Comparison of ENCODE assay signal across 12 mouse cellular contexts in the genomic region with DNA sequence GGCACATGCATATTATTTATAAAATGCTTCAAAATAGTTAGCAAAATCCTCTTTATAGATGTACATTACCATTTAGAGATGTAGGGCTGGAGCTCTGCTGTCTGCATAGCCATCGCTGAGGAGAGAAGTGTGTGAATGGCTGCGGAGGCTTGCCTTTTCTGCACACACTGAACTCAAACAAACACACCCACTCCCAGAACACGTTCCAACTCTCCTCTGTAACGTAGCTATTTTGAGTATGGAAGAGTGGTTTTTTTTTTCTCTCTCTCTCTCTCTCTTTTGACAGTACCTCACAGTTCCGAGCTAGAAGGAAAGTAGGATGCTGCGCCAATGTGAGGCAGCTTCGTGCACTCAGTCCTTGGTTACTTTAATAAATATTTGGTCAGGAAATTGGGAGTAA. TPM values are rescaled to one million over a fixed set of nuclear protein-coding genes. Genes with fewer than 3 reads are reported as not detected.
DNase-seq lines count a peak whose midpoint lies in the region; ATAC-seq lines count a peak whose summit lies in the region.
"Had no signal": no experiment of that assay in that cellular context is flagged by ENCODE, and none has a peak within 500 bp of the region (broad histone marks: within the 10 kb centered on the region; RNA-seq: fewer than 3 reads in every experiment).

Gene Rtl3, minus strand, starts transcription at position 236 of the 400 bp plus-strand sequence.

- no peaks in the 10 kb centered on the region for H3K27me3 ChIP-seq in liver, embryonic 16.5 days (ENCODE audit: control insufficient read depth, insufficient read depth, low read depth, low read length)
- H3K27me3 ChIP-seq in liver, embryonic 11.5 days (replicated peaks; ENCODE audit: control insufficient read depth, insufficient read depth, low read length), result no peaks in the 10 kb centered on the region
- H3K27me3 ChIP-seq in intestine, embryonic 15.5 days (replicated peaks), result no peaks in the 10 kb centered on the region
- no peaks in the 10 kb centered on the region for H3K27me3 ChIP-seq in limb, embryonic 15.5 days
- H3K27me3 ChIP-seq: forebrain, embryonic 15.5 days; hindbrain, embryonic 15.5 days had no signal

- WGBS in liver, embryonic 16.5 days (ENCODE audit: insufficient replicate concordance), result 52% methylated on average over 7 of the region's 7 CpGs
- WGBS in liver, embryonic 11.5 days, result 76% methylated on average over 7 of the region's 7 CpGs
- WGBS in intestine, embryonic 15.5 days, result 42% methylated on average over 7 of the region's 7 CpGs
- 36% methylated on average over 7 of the region's 7 CpGs for WGBS in limb, embryonic 15.5 days

- H3K9me3 ChIP-seq in liver, embryonic 16.5 days (replicated peaks; ENCODE audit: control insufficient read depth, low read length), result no peaks in the 10 kb centered on the region
- no peaks in the 10 kb centered on the region for H3K9me3 ChIP-seq in liver, embryonic 11.5 days (ENCODE audit: control insufficient read depth, low read length)
- H3K9me3 ChIP-seq in intestine, embryonic 15.5 days, result no peaks in the 10 kb centered on the region
- no peaks in the 10 kb centered on the region; the same call in 1 of the 2 replicates for H3K9me3 ChIP-seq in limb, embryonic 15.5 days
- H3K9me3 ChIP-seq: forebrain, embryonic 15.5 days; hindbrain, embryonic 15.5 days had no signal

- peak; percentile 38 to 53 for DNase-seq in frontal cortex, adult 2 months (ENCODE audit: extremely low spot score in 1 of 2, low spot score in 1 of 2)
- DNase-seq in frontal cortex, postnatal 25 days (ENCODE audit: low spot score in 2 of 2), result no peak
- DNase-seq in liver, embryonic 11.5 days (ENCODE audit: low spot score), result no peak
- DNase-seq in T-cell, adult 2 months (ENCODE audit: low spot score), result no peak
- DNase-seq in kidney, postnatal 25 days, result no peak
- DNase-seq: cerebellum, postnatal 25 days; midbrain, embryonic 14.5 days had no signal

- peak; percentile 59 for ATAC-seq in liver, embryonic 16.5 days (ENCODE audit: low read depth)
- no peak for ATAC-seq in liver, embryonic 11.5 days (replicated peaks; ENCODE audit: low FRiP score)
- no peak for ATAC-seq in intestine, embryonic 15.5 days
- peak; percentile 48; the same call in 1 of the 2 replicates for ATAC-seq in limb, embryonic 15.5 days (ENCODE audit: insufficient number of reproducible peaks, low FRiP score, low TSS enrichment, low read depth)
- ATAC-seq: forebrain, embryonic 15.5 days had no signal

- H3K27ac ChIP-seq in liver, embryonic 16.5 days (ENCODE audit: low read length), result no peak within 1 kb of the TSS
- H3K27ac ChIP-seq in liver, embryonic 11.5 days (ENCODE audit: low read depth, low read length), result no peak within 1 kb of the TSS
- H3K27ac ChIP-seq in intestine, embryonic 15.5 days, result no peak within 1 kb of the TSS
- H3K27ac ChIP-seq in limb, embryonic 15.5 days, result peak within 1 kb of the TSS; percentile 83
- H3K27ac ChIP-seq: forebrain, embryonic 15.5 days; hindbrain, embryonic 15.5 days had no signal

- H3K4me1 ChIP-seq in liver, embryonic 16.5 days (ENCODE audit: control insufficient read depth, low read depth, low read length), result no peaks in the 10 kb centered on the region
- no peaks in the 10 kb centered on the region for H3K4me1 ChIP-seq in liver, embryonic 11.5 days (replicated peaks; ENCODE audit: control insufficient read depth, insufficient read depth, low read length)
- H3K4me1 ChIP-seq in intestine, embryonic 15.5 days (replicated peaks), result no peaks in the 10 kb centered on the region
- H3K4me1 ChIP-seq in limb, embryonic 15.5 days, result peaks cover 3% of the 10 kb centered on the region; the same call in 1 of the 2 replicates
- H3K4me1 ChIP-seq: forebrain, embryonic 15.5 days; hindbrain, embryonic 15.5 days had no signal

- no peaks in the 10 kb centered on the region for H3K36me3 ChIP-seq in liver, embryonic 16.5 days (ENCODE audit: control insufficient read depth, insufficient read depth)
- no peaks in the 10 kb centered on the region for H3K36me3 ChIP-seq in liver, embryonic 11.5 days (ENCODE audit: control insufficient read depth, insufficient read depth, low read length)
- H3K36me3 ChIP-seq in intestine, embryonic 15.5 days, result no peaks in the 10 kb centered on the region
- peaks cover 8% of the 10 kb centered on the region; the same call in 1 of the 2 replicates for H3K36me3 ChIP-seq in limb, embryonic 15.5 days
- H3K36me3 ChIP-seq: forebrain, embryonic 15.5 days; hindbrain, embryonic 15.5 days had no signal

- no peak within 1 kb of the TSS for H3K9ac ChIP-seq in liver, embryonic 16.5 days (ENCODE audit: low read depth, low read length)
- no peak within 1 kb of the TSS for H3K9ac ChIP-seq in liver, embryonic 11.5 days (ENCODE audit: low read depth, low read length)
- no peak within 1 kb of the TSS for H3K9ac ChIP-seq in intestine, embryonic 15.5 days
- H3K9ac ChIP-seq in limb, embryonic 15.5 days, result no peak within 1 kb of the TSS
- H3K9ac ChIP-seq: forebrain, embryonic 15.5 days; hindbrain, embryonic 15.5 days had no signal

- H3K4me2 ChIP-seq in liver, embryonic 16.5 days (ENCODE audit: low read depth, low read length), result no peak within 1 kb of the TSS
- no peak within 1 kb of the TSS for H3K4me2 ChIP-seq in liver, embryonic 11.5 days
- 0 out of 2 replicates have a peak within 1 kb of the TSS, but pooled peaks have one; percentile 24 for H3K4me2 ChIP-seq in intestine, embryonic 15.5 days (replicated peaks)
- peak within 1 kb of the TSS; percentile 33 for H3K4me2 ChIP-seq in limb, embryonic 15.5 days
- H3K4me2 ChIP-seq: forebrain, embryonic 15.5 days; hindbrain, embryonic 15.5 days had no signal

- no peak within 1 kb of the TSS for H3K4me3 ChIP-seq in liver, embryonic 16.5 days (ENCODE audit: low read depth, low read length)
- no peak within 1 kb of the TSS for H3K4me3 ChIP-seq in liver, embryonic 11.5 days (ENCODE audit: low read depth, low read length)
- H3K4me3 ChIP-seq in intestine, embryonic 15.5 days (replicated peaks), result no peak within 1 kb of the TSS
- H3K4me3 ChIP-seq in limb, embryonic 15.5 days, result peak within 1 kb of the TSS; percentile 29
- H3K4me3 ChIP-seq: forebrain, embryonic 15.5 days; hindbrain, embryonic 15.5 days had no signal

RNA-seq across cellular contexts. Expression of gene Rtl3, which starts in this region (rescaled TPM):
- polyA plus RNA-seq in frontal cortex, adult 2 months (2012; rRNA removed), result 0.08 and 0.16 TPM in 2 replicates
- 6.3 and 8.6 TPM in 2 replicates for polyA plus RNA-seq in liver, embryonic 16.5 days (2015; fragmentation: Nextera tagmentation; extraction: Ambion mirVana)
- polyA plus RNA-seq in liver, embryonic 11.5 days (2014; fragmentation: Nextera tagmentation; extraction: Ambion mirVana), result 2.4 and 3.2 TPM in 2 replicates
- polyA plus RNA-seq in intestine, embryonic 15.5 days (2015; fragmentation: Nextera tagmentation; extraction: Ambion mirVana), result 13.2 and 14.9 TPM in 2 replicates
- polyA plus RNA-seq in limb, embryonic 15.5 days (2015; fragmentation: Nextera tagmentation; extraction: Ambion mirVana), result 93.8 and 114 TPM in 2 replicates

Comparison
In these comparisons a context has a peak if more than half of its experiments do, and no peak if none do; other contexts are left out.
1. ATAC-seq: peak in liver, embryonic 16.5 days (single experiment) and limb, embryonic 15.5 days (single experiment); none in liver, embryonic 11.5 days (single experiment) and intestine, embryonic 15.5 days (single experiment).
2. Peak in DNase-seq in frontal cortex, adult 2 months; RNA of the gene not detected or under 1 TPM.
3. H3K4me2 ChIP-seq: peak in intestine, embryonic 15.5 days (single experiment) and limb, embryonic 15.5 days (single experiment); none in liver, embryonic 16.5 days (single experiment) and liver, embryonic 11.5 days (single experiment).